Mouse (Mus musculus): ENCODE results near the gene Trpc3. TPM values are rescaled to one million over a fixed set of nuclear protein-coding genes. Genes with fewer than 3 reads are reported as not detected.
"Not testable (repeated sequence)": the region's sequence is repeated elsewhere in the genome, so short reads cannot be mapped to it uniquely, and the experiment has no call there.

Gene Trpc3
- polyA plus RNA-seq, 1 experiment from 2014 or later: 3.3 TPM

GRCm38 (mm10) chr3:36675822-36676221 is 14.1 kb downstream of the Trpc3 start:
- Histone ChIP-seq H3K4me3 (ENCODE audit: low read depth, low read length) (no peak overlapping the region), H3K9ac (ENCODE audit: low read length) (no peak overlapping the region), H3K27me3 (ENCODE audit: control insufficient read depth, insufficient read depth, low read length) (no peaks in the 10 kb centered on the region), H3K27ac (replicated peaks; ENCODE audit: low read depth, low read length) (no peak overlapping the region), H3K36me3 (ENCODE audit: control insufficient read depth, insufficient read depth, low read length) (no peaks in the 10 kb centered on the region), H3K4me2 (ENCODE audit: low read depth, severe bottlenecking) (no peak overlapping the region), H3K4me1 (ENCODE audit: control insufficient read depth, insufficient read depth, low read length) (no peaks in the 10 kb centered on the region), H3K9me3 (ENCODE audit: control insufficient read depth, low read length) (no peaks in the 10 kb centered on the region)
- ATAC-seq (ENCODE audit: insufficient number of reproducible peaks, low FRiP score, low TSS enrichment, low read depth) (no peak), DNase-seq (ENCODE audit: low spot score) (no peak)
- 64% methylated on average over 1 of the region's 1 CpGs for whole genome bisulfite sequencing

GRCm38 (mm10) chr3:36667814-36668213 is 22.2 kb downstream of the Trpc3 start:
- DNase-seq (ENCODE audit: low spot score): no peak
- Histone ChIP-seq H3K4me2 (ENCODE audit: low read depth, severe bottlenecking) (no peak overlapping the region), H3K27me3 (ENCODE audit: control insufficient read depth, insufficient read depth, low read length) (no peaks in the 10 kb centered on the region), H3K36me3 (ENCODE audit: control insufficient read depth, insufficient read depth, low read length) (no peaks in the 10 kb centered on the region), H3K4me1 (ENCODE audit: control insufficient read depth, insufficient read depth, low read length) (no peaks in the 10 kb centered on the region), H3K4me3 (ENCODE audit: low read depth, low read length) (no peak overlapping the region), H3K9me3 (ENCODE audit: control insufficient read depth, low read length) (no peaks in the 10 kb centered on the region), H3K27ac (replicated peaks; ENCODE audit: low read depth, low read length) (no peak overlapping the region), H3K9ac (ENCODE audit: low read length) (no peak overlapping the region)
- 89% methylated on average over 6 of the region's 6 CpGs for WGBS
- no peak for ATAC-seq (ENCODE audit: insufficient number of reproducible peaks, low FRiP score, low TSS enrichment, low read depth)

- H3K9me3 ChIP-seq (ENCODE audit: control insufficient read depth, low read length); H3K4me1 ChIP-seq (ENCODE audit: control insufficient read depth, insufficient read depth, low read length); H3K27me3 ChIP-seq (ENCODE audit: control insufficient read depth, insufficient read depth, low read length); ATAC-seq (ENCODE audit: insufficient number of reproducible peaks, low FRiP score, low TSS enrichment, low read depth); H3K36me3 ChIP-seq (ENCODE audit: control insufficient read depth, insufficient read depth, low read length); H3K4me3 ChIP-seq (ENCODE audit: low read depth, low read length); H3K4me2 ChIP-seq (ENCODE audit: low read depth, severe bottlenecking); H3K9ac ChIP-seq (ENCODE audit: low read length); H3K27ac ChIP-seq (replicated peaks; ENCODE audit: low read depth, low read length); DNase-seq (ENCODE audit: low spot score): not testable (repeated sequence)
Measured at GRCm38 (mm10) chr3:36645245-36645559, 44.8 kb downstream of the Trpc3 start.

GRCm38 (mm10) chr3:36644554-36645244 is 45.3 kb downstream of the Trpc3 start:
- no peak overlapping the region for H3K27ac ChIP-seq (replicated peaks; ENCODE audit: low read depth, low read length)
- no peaks in the 10 kb centered on the region for H3K27me3 ChIP-seq (ENCODE audit: control insufficient read depth, insufficient read depth, low read length)
- H3K9ac ChIP-seq (ENCODE audit: low read length): no peak overlapping the region
- H3K4me3 ChIP-seq (ENCODE audit: low read depth, low read length): no peak overlapping the region
- 78% methylated on average over 3 of the region's 3 CpGs for WGBS
- H3K4me1 ChIP-seq (ENCODE audit: control insufficient read depth, insufficient read depth, low read length): no peaks in the 10 kb centered on the region
- H3K9me3 ChIP-seq (ENCODE audit: control insufficient read depth, low read length): no peaks in the 10 kb centered on the region
- ATAC-seq (ENCODE audit: insufficient number of reproducible peaks, low FRiP score, low TSS enrichment, low read depth) (no peak), DNase-seq (ENCODE audit: low spot score) (no peak)
- no peaks in the 10 kb centered on the region for H3K36me3 ChIP-seq (ENCODE audit: control insufficient read depth, insufficient read depth, low read length)
- H3K4me2 ChIP-seq (ENCODE audit: low read depth, severe bottlenecking): no peak overlapping the region

GRCm38 (mm10) chr3:36643354-36643753 is 46.6 kb downstream of the Trpc3 start:
- no peak overlapping the region for H3K4me3 ChIP-seq (ENCODE audit: low read depth, low read length)
- WGBS: 78% methylated on average over 3 of the region's 3 CpGs
- no peak for DNase-seq (ENCODE audit: low spot score)
- no peaks in the 10 kb centered on the region for H3K9me3 ChIP-seq (ENCODE audit: control insufficient read depth, low read length)
- H3K9ac ChIP-seq (ENCODE audit: low read length): no peak overlapping the region
- H3K4me2 ChIP-seq (ENCODE audit: low read depth, severe bottlenecking): no peak overlapping the region
- no peaks in the 10 kb centered on the region for H3K27me3 ChIP-seq (ENCODE audit: control insufficient read depth, insufficient read depth, low read length)
- no peaks in the 10 kb centered on the region for H3K4me1 ChIP-seq (ENCODE audit: control insufficient read depth, insufficient read depth, low read length)
- H3K27ac ChIP-seq (replicated peaks; ENCODE audit: low read depth, low read length): no peak overlapping the region
- H3K36me3 ChIP-seq (ENCODE audit: control insufficient read depth, insufficient read depth, low read length): no peaks in the 10 kb centered on the region
- no peak for ATAC-seq (ENCODE audit: insufficient number of reproducible peaks, low FRiP score, low TSS enrichment, low read depth)

- H3K27me3 ChIP-seq (ENCODE audit: control insufficient read depth, insufficient read depth, low read length): no peaks in the 10 kb centered on the region
- H3K4me3 ChIP-seq (ENCODE audit: low read depth, low read length): no peak overlapping the region
- no peaks in the 10 kb centered on the region for H3K9me3 ChIP-seq (ENCODE audit: control insufficient read depth, low read length)
- H3K36me3 ChIP-seq (ENCODE audit: control insufficient read depth, insufficient read depth, low read length): no peaks in the 10 kb centered on the region
- H3K4me2 ChIP-seq (ENCODE audit: low read depth, severe bottlenecking): no peak overlapping the region
- no peak overlapping the region for H3K27ac ChIP-seq (replicated peaks; ENCODE audit: low read depth, low read length)
- DNase-seq (ENCODE audit: low spot score) (no peak), ATAC-seq (ENCODE audit: insufficient number of reproducible peaks, low FRiP score, low TSS enrichment, low read depth) (no peak)
- H3K9ac ChIP-seq (ENCODE audit: low read length): no peak overlapping the region
- WGBS: 75% methylated on average over 13 of the region's 13 CpGs
- H3K4me1 ChIP-seq (ENCODE audit: control insufficient read depth, insufficient read depth, low read length): no peaks in the 10 kb centered on the region
Measured at GRCm38 (mm10) chr3:36642736-36643135, 47.2 kb downstream of the Trpc3 start.

GRCm38 (mm10) chr3:36640787-36641186 is 49.2 kb downstream of the Trpc3 start:
- 62% methylated on average over 2 of the region's 2 CpGs for WGBS
- no peak overlapping the region for H3K4me2 ChIP-seq (ENCODE audit: low read depth, severe bottlenecking)
- no peak for DNase-seq (ENCODE audit: low spot score)

GRCm38 (mm10) chr3:36635449-36635848 is 54.5 kb downstream of the Trpc3 start:
- DNase-seq (ENCODE audit: low spot score) (peak; percentile 45), ATAC-seq (ENCODE audit: insufficient number of reproducible peaks, low FRiP score, low TSS enrichment, low read depth) (no peak)
- H3K27me3 ChIP-seq (ENCODE audit: control insufficient read depth, insufficient read depth, low read length): no peaks in the 10 kb centered on the region
- H3K27ac ChIP-seq (replicated peaks; ENCODE audit: low read depth, low read length): no peak overlapping the region
- H3K36me3 ChIP-seq (ENCODE audit: control insufficient read depth, insufficient read depth, low read length): no peaks in the 10 kb centered on the region
- no peak overlapping the region for H3K4me3 ChIP-seq (ENCODE audit: low read depth, low read length)
- 20% methylated on average over 4 of the region's 4 CpGs for WGBS
- H3K4me2 ChIP-seq (ENCODE audit: low read depth, severe bottlenecking): no peak overlapping the region
- no peaks in the 10 kb centered on the region for H3K4me1 ChIP-seq (ENCODE audit: control insufficient read depth, insufficient read depth, low read length)
- no peaks in the 10 kb centered on the region for H3K9me3 ChIP-seq (ENCODE audit: control insufficient read depth, low read length)
- no peak overlapping the region for H3K9ac ChIP-seq (ENCODE audit: low read length)

More at GRCm38 (mm10) chr3:36640787-36641186, 49.2 kb downstream of the Trpc3 start:
- no peaks in the 10 kb centered on the region for H3K36me3 ChIP-seq (ENCODE audit: control insufficient read depth, insufficient read depth, low read length)
- ATAC-seq (ENCODE audit: insufficient number of reproducible peaks, low FRiP score, low TSS enrichment, low read depth): no peak
- no peak overlapping the region for H3K4me3 ChIP-seq (ENCODE audit: low read depth, low read length)
- no peaks in the 10 kb centered on the region for H3K4me1 ChIP-seq (ENCODE audit: control insufficient read depth, insufficient read depth, low read length)
- no peaks in the 10 kb centered on the region for H3K27me3 ChIP-seq (ENCODE audit: control insufficient read depth, insufficient read depth, low read length)
- no peak overlapping the region for H3K9ac ChIP-seq (ENCODE audit: low read length)
- no peak overlapping the region for H3K27ac ChIP-seq (replicated peaks; ENCODE audit: low read depth, low read length)
- H3K9me3 ChIP-seq (ENCODE audit: control insufficient read depth, low read length): no peaks in the 10 kb centered on the region

- WGBS: 80% methylated on average over 2 of the region's 2 CpGs
- Histone ChIP-seq H3K9ac (ENCODE audit: low read length) (no peak overlapping the region), H3K4me1 (ENCODE audit: control insufficient read depth, insufficient read depth, low read length) (no peaks in the 10 kb centered on the region)
Measured at GRCm38 (mm10) chr3:36626803-36627202, 63.2 kb downstream of the Trpc3 start.

More at GRCm38 (mm10) chr3:36626803-36627202, 63.2 kb downstream of the Trpc3 start:
- Histone ChIP-seq H3K36me3 (ENCODE audit: control insufficient read depth, insufficient read depth, low read length) (no peaks in the 10 kb centered on the region), H3K4me2 (ENCODE audit: low read depth, severe bottlenecking) (no peak overlapping the region), H3K9me3 (ENCODE audit: control insufficient read depth, low read length) (no peaks in the 10 kb centered on the region), H3K4me3 (ENCODE audit: low read depth, low read length) (no peak overlapping the region), H3K27ac (replicated peaks; ENCODE audit: low read depth, low read length) (no peak overlapping the region), H3K27me3 (ENCODE audit: control insufficient read depth, insufficient read depth, low read length) (no peaks in the 10 kb centered on the region)
- DNase-seq (ENCODE audit: low spot score) (no peak), ATAC-seq (ENCODE audit: insufficient number of reproducible peaks, low FRiP score, low TSS enrichment, low read depth) (no peak)

Measured in limb, embryonic 11.5 days (tissue).